Mouse (Mus musculus): ENCODE measurements at regions not wholly inside any gene's neighbourhood (a gene's known extent, or its start where the extent isn't known, plus 50 kb on each side); places are given as distances from the start of the nearest gene placed in this dataset.
"Not testable (repeated sequence)": the region's sequence is repeated elsewhere in the genome, so short reads cannot be mapped to it uniquely, and the experiment has no call there.

DNA sequence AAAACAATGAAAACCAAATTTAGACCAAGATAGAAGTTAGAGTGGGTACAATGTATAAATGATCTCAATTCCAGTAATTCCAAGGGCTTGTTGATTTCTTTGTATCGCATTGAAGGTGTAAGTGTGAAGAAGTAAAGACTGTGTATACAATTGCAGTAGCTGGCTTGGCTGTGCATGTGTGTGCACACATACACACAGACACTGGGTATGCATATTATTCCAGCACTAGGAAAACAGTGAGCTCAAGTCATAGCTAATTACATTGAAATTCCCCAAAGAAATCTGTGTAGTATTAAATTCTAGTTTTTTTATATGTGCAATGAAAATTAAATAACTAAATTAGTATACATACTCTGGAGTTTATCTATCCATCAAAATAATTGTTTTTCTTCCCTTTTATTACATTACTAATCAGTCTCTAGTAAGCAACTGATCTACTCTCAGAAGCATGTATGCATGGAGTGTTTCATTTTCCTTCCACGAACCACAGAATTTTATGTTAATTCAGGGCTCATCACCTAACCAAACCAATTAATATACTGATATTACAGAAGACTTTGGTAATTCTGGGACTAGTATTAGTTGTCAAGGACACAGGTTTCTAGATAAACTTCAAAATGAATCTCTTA lies 56.5 kb downstream of the Gm8797 start:
- no peak for DNase-seq

DNA sequence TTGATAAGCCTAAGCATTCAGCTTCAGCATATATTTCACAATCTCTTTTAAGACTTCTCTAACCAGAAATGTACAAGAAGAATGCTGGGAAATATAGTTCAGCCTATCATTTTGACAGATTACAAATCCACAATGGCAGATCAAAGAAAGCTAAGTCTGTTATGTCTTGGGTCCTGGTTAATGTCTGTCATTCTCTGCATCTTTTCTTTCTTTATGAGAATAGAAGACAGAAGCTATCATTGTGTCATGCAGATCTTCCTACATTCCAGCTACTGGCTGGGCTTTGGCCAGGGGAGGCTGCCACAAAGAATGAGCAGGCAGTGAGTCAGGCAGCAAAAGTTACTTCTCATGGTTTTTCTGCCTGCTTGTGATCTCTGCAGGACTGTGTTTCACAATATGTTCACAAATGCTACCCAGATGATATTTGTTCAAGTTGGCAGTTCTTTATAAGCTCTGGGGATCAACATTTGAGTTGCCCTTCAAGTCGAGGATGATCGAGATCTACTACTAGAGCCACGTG lies 60.5 kb downstream of the Gm8797 start:
- DNase-seq, result no peak

DNA sequence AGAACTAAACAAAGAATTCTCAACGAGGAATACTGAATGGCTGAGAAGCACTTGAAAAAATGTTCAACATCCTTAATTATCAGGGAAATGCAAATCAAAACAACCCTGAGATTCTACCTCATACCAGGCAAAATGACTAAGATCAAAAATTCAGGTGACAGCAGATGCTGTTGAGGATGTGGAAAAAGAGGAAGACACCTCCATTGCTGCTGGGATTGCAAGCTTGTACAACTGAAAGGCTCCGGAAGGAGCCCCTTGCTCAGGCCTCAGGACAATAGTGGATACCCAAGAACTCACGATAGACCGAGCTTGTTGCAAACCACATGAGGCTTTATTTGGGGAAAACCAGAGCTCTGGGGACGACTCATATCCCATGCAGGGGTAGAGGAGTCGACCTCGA lies 69.6 kb downstream of the Gm8797 start:
- DNase-seq, result not testable (repeated sequence)

DNA sequence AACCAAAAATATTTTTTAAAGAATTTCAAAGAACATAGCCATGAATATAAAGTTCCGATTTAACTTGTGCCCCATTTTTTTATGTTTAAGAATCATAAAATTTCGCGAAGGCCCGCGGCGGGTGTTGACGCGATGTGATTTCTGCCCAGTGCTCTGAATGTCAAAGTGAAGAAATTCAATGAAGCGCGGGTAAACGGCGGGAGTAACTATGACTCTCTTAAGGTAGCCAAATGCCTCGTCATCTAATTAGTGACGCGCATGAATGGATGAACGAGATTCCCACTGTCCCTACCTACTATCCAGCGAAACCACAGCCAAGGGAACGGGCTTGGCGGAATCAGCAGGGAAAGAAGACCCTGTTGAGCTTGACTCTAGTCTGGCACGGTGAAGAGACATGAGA lies 109.6 kb downstream of the Gm8797 start:
- DNase-seq, result peak; percentile 89 to 100

DNA sequence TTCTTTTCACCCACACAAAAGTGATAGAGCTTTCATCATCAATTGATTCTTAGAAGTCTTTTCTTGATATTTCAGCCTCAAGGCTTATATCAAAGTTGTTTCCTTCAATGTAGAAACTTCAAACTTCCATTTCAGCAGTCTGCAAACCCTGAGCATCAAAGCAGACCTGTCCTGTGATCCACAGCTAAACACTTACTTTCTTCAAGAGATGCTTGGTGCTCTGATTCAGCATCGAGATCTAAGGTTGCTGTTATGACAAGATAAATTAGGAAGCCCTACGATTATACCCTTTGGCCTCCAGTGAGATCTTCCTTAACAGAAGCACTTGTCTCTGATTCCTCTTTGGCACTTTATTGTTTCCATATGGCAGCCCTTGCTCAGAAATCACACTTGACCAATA lies 119.8 kb downstream of the Gm8797 start:
- DNase-seq, result no peak

DNA sequence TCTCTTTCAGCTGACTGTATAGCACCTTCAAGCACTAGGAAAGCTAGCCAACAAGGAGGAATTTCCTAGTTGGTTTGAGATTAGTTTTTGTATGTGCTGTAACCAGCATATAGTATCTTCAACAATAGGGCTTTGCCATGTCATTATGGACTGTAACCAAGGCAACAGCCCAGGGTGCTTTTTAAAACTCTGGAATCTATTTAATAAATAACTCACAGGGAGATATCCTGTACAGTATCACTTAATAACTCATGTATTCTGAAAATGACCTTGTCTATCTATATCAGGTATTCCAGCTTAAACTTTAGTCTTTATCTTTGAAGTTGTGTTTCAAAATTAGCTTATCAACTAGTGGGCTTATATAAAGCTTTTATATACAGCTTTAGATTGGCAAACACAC lies 128.5 kb downstream of the Gm8797 start:
- no peak for DNase-seq

DNA sequence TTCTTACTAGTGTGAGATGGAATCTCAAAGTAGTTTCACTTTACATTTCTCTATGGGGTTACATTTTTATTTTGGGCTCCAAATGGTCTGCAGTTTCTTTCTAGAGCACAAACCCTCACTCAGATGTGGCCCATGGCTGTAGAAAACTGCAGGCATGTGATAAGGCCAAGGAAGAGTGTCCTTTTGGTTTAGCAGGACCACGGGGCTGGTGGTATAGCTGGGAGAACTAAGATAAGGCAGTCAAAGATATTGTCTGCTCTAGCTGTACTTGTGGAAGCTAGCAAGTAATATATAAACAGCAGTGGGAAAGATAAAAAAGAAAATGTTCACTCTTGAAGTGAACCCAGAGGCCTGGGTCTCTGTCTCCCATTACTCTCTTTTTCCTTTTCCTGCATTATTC lies 166.9 kb downstream of the Gm8797 start:
- DNase-seq, result no peak

DNA sequence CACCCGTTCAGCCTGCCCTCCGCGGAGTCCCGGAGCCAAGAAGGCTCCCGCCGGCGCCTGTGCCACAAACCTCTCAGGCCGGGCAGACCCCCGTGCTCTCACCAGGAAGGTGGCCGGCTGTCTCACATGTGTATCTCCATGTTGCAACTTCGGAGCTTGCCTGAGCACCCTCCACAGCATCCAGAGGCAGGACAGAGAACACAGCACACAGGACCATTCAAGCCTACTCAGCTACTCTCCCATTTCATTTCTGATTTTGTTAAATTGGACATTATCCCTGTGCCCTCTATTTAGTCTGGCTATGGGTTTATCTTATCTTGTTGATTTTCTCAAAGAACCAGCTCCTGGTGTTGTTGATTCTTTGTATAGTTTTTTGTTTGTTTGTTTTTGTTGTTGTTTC lies 199.6 kb downstream of the Gm8797 start:
- not testable (repeated sequence) for DNase-seq

DNA sequence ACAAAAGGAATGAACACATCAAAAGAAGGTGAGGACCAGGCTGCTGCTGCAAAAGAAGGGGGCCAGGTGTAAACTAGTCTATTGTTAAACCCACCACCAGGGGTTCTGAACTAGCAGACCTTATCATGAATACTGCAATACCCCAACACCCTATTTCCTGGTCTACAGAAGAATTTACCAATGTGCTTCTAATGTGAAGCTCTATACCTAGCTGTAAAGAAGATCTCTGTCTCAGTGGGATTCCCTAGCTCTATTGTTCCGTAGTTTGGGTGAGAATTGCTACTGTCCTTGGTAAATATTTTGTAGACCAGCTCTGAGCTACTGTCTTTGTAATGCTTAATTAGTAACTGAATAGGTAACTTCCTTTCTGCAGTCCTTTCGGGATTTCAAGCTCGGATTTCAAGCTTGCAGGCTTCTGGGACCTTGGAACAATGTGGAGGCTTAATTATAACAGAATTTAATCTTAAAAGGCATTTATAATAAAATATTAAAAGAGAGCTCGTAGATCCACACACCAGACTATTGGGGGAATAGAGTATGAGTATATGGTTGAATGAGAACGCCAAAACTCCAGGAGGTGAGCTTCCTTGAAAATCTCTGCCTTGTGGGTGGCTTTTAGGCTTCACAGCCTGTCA lies 238.5 kb downstream of the Gm8797 start:
- not testable (repeated sequence) for DNase-seq

DNA sequence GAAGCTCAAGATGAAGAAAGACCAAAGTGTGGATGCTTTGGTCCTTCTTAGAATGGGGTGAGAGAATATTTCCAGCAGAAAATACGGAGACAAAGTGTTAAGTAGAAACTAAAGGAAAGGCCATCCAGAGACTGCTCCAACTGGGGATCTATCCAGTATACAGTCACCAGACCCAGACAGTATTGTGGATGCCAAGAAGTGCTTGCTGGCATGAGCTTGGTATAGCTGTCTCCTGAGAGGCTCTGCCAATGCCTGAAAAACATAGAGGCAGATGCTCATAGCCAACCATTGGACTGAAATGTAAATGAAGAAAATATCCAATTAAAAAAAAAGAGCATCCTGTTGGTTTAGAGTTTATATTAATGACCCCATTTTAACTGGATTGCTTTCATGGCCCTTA lies 253.8 kb downstream of the Gm8797 start:
- no peak for DNase-seq

DNA sequence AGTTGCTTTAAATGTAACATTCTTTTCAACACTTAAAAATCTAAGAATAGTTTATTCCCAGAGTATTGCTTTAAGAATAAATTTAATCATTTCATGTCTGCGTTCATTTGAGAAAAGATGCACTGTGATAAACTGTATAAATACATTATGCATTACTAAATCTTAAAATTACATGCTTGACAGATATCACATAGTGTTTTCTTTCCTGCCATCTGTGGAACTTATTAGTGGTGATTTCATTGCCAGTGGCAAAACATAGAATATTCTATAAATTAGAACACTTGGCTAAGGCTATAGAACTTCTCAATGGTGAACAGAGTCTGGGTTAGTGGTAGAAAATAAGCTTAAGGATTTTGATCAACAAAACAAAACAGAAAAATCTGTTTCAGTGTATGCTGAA lies 268.1 kb downstream of the Gm8797 start:
- DNase-seq, result no peak

DNA sequence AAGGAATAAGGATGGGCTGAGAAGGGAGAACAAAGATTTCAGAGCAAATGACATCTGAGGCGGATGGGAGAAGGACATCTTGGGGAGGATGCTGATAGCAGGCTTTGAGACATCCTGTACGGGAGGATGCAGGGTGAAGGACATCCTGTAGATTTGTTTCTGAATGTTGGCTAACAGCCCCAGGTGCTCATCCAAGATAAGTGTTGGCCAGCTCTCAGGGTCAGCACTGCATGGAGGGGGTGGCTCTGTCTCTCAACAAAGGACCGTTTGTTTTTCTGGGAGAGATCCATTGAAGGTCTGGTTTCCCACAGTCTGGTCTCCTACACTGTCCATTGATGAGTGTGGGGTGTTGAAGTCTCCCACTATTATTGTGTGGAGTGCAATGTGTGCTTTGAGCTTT lies 290.7 kb downstream of the Gm8797 start:
- DNase-seq, result not testable (repeated sequence)

DNA sequence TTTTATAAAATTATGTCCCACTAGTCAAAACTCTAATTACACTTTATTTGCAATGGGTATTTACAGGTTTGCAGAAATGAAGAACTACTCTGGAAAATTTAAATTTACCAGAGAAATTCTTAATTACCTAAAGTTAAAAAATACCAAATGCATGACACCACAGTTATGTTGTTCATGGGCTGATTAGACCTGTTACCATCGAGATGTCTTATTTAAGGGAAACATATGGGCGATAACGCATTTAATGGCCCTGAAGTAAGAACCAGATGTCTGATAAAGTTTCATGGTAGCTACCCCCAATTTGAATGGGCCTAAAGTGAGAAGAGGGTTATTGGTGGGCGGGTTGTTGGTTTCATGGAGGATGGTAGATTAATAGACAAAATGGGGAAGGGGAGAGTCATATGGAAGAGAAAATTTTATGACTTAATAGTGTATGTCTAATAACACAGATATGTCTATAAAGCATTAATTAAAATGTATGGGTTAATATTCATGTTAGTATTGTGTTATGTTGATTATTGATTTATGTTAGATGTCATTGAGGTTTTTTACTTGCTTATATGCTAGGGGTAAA lies 299.0 kb downstream of the Gm8797 start:
- DNase-seq, result peak in 1 of 2 experiments; percentile 2

DNA sequence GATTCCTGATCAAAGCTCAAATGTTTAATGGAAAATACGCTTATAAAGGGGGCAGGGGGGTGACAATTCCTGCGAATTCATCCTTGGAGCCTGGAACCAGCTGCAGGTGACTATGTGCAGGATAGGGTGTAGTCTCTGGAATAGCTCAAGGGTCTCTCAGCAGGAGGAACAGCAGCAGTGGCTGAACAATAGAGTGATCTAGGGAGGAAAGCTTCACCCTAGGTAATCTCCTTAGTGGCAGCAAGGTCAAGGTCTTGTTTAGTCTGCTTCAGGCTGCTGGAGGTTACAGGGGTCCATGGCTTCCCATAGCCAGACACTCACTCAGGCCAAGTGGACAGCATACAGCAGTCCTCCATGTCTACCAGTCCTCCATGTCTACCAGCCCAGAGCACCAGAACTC lies 301.3 kb downstream of the Gm8797 start:
- DNase-seq, result no peak

DNA sequence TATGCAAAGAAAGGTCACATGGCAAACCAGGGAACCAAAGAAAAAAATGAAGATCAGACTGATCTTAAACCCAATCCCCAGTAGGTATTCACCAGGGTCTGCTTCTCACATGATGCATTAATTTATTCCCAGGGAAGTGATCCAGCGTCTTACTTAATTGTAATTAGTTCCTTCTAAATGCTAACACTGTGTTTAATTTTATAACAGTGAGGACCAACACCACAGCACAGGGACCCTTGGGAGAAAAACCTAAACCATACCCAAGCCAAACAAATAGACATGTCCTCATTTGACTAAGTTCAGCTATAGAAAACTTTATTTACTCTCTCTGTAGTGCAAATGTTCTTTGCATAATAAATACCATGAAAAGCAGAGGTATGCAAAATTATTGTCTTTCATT lies 333.2 kb downstream of the Gm8797 start:
- no peak for DNase-seq

DNA sequence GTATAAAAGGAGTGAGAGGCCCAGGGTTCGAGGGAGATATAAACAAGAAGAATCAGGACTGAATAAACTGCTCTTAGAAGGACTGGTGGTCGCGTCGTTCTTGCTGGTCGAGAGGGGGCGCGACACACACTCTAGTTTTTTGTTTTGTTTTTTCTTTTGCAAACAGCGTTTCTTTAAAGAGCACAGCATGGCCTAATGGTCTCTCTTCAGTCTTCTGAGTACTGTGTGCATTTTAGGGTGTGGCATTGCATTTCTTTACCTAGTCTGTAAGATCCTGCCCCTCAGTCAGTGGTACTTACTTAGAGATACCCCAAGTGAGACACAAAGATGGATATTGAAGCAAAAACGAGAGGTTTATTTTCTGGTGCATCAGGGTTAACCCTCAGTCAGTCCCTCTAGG lies 336.7 kb downstream of the Gm8797 start:
- no peak for DNase-seq

DNA sequence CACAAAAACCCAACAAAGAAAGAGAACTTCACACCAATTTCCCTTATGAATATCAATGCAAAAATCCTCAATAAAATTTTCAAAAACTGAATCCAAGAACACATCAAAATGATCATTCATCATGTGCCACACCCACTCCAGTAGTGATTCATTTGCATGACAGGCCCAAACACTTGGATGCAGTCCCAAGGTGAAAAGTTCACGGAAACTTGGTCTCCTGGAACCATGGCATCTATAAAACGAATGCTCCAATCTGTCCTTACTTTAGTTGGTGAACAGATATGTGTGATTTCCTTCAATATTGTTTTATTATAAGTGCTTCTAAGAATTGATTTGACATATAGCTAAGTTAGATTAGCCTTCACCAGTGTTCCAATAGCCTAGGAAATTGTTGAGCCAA lies 343.3 kb downstream of the Gm8797 start:
- DNase-seq, result no peak

DNA sequence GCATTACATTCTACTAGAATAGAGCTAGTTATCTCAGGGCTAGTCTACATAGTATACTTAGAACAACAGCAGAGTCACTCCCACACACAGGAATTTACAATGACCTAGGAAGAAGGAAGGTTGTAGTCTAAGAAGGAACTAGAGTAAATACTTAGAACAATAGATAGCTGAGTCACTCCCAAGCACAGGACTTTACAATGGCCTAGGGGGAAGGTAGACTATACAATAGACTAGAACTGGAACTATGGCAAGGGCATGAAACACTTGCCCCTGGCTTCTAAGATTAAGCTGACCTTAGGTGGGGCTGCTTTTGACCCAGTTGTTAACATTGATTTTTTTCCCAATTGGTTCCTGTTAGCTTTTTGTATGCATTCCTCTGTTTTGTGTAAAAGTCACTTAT lies 343.8 kb downstream of the Gm8797 start:
- DNase-seq, result not testable (repeated sequence)

DNA sequence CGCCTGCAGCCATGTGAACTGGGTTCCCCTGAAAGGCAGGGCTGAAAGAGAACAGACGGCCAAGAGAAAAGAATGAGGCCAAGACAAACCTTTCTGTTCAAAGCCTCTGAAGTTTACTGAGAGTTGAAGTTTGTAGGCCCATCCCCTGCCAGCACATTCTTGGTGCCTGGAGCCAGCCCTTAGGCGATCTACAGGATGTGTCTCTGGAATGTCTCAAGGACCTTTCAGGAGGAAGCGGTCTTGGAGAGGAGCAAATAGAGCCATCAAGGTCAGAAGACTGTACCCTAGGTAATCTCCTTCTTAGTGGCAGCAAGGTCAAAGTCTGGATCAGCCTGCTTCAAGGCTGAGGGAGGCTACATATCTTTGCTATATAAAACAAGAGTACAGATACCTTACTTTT lies 350.3 kb downstream of the Gm8797 start:
- DNase-seq, result no peak

DNA sequence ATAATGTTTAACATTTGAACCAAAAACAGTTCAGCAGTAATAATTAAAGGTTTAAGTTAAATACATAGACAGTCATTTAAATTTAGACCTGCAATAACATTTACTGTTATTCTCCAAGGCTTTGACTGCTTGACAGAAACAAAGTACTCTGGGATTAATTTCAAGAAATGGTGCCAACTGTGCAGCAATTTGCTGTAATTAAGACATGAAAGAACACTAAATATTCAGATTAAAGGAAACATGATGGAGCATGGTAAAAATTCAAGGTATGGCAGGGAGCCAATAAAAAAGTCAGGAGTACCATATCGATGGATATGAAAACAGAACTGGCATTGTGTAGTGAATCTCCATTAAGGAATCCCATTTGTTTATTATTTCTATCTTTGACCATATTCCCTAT lies 352.3 kb downstream of the Gm8797 start:
- DNase-seq, result no peak

DNA sequence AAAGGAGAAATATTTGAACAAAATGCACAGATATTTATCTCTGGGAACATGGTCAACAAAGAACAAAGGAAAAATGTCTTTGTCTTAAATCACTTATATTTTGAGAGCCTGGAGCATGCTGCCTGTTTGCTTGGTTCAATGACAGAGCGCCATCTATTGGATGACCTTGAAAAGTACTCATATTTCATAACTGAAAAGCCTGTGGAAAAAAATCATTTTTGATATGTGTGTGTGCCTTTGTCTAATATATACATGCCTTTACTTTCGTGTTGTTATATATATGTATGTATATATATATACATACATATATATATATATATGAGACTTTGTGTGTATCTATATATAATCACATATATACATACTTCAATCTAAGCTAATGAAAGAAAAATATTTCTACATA lies 356.1 kb downstream of the Gm8797 start:
- DNase-seq, result peak in 1 of 2 experiments; percentile 11

DNA sequence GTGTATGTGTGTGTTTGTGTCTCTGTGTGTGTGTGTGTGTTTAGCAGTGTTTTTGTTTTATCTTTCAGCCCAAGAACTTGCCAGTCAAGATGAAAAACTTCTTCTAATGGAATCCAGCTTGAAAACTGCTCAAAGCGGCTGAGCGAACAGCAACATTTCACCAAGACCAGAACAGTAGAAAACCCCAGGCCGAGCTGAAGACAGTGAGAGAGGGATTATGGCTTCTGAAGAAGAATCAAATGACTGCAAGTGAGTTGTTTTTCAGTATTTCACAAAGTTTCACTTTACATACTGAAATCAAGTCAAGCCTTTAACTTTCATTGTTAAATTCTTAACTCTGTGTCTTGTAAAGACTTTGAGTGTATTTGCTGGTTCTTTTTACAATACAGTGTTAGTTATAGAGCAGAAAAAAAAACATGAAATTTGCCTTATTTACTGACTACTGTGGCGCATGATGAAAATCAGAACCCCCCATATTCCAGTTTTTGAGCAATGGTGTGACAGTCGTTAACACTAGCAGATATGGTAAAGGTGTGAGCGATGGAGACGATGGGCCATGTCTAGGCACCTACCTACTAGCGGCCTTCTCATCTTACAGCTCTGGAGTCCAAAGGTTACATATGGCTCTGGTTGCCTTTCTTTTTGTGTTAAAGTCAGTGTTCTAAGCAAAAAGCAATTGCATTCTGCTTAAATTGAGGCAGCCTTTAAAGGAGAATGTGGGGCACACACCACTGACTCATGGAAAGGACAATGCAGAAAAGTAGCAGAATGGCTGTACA lies 357.0 kb downstream of the Gm8797 start:
- no peak for DNase-seq

DNA sequence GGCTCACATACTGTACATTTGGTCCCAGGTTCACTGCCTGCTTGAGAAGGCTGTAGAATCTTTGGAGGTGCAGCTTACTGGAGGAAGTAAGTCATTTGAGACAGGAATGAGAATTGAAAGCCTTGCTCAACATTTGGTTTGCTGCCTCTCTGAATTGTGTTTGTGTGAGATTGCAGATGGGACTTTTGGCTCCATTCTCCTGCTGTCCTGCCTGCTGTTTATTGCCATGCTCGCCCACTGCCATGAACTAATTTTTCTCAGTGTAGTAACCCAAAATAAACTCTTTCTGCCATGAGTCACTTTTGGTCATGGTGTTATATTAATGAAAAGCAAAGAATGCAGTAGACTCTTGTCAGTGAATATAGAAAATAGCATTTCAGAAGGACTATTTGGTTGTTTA lies 368.1 kb downstream of the Gm8797 start:
- no peak for DNase-seq

DNA sequence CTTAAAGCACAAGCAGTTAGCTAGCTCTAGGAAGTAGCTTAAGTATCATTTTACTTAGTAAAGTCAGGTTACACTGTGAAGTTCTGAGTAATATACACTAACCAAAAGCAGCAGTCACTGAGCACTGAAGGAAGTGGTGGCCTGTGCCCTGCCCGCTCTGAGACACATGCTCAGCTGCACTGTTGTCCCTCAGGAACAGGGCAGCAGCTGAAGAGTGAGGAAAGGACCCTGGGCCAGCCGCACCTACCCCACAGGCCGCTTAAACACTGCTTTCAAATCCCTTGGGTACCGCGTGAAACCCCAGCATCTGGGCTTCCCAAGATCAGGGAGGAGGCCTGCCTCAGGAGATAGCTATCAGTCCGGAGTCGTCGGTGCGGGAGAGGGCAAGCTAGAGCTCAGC lies 385.1 kb downstream of the Gm8797 start:
- not testable (repeated sequence) for DNase-seq
